36 mouse cellular contexts compared by ENCODE assay signal in genomic region chr7:120699586-120699985, GRCm38 (mm10). TPM values are rescaled to one million over a fixed set of nuclear protein-coding genes. Genes with fewer than 3 reads are reported as not detected.
DNase-seq lines count a peak whose midpoint lies in the region; ATAC-seq lines count a peak whose summit lies in the region.
"Had no signal": no experiment of that assay in that cellular context is flagged by ENCODE, and none has a peak within 500 bp of the region (broad histone marks: within the 10 kb centered on the region; RNA-seq: fewer than 3 reads in every experiment).

No protein-coding gene starts in this region.

- no peaks in the 10 kb centered on the region for H3K27me3 ChIP-seq in forebrain, embryonic 10.5 days (ENCODE audit: poor library complexity, severe bottlenecking)
- H3K27me3 ChIP-seq in forebrain, embryonic 14.5 days (replicated peaks; ENCODE audit: control insufficient read depth, insufficient read depth, low read length), result no peaks in the 10 kb centered on the region
- no peaks in the 10 kb centered on the region for H3K27me3 ChIP-seq in limb, embryonic 15.5 days
- no peaks in the 10 kb centered on the region for H3K27me3 ChIP-seq in embryonic facial prominence, embryonic 10.5 days (replicated peaks; ENCODE audit: low read depth, poor library complexity, severe bottlenecking)
- H3K27me3 ChIP-seq in intestine, embryonic 15.5 days (replicated peaks), result no peaks in the 10 kb centered on the region
- H3K27me3 ChIP-seq: embryonic facial prominence, embryonic 13.5 days; heart, embryonic 15.5 days; hindbrain, embryonic 12.5 days; liver, embryonic 15.5 days; neural tube, embryonic 15.5 days had no signal

- no peak overlapping the region for H3K4me2 ChIP-seq in forebrain, embryonic 14.5 days (ENCODE audit: low read length)
- H3K4me2 ChIP-seq in limb, embryonic 15.5 days, result no peak overlapping the region
- no peak overlapping the region for H3K4me2 ChIP-seq in intestine, embryonic 15.5 days (replicated peaks)
- H3K4me2 ChIP-seq: embryonic facial prominence, embryonic 13.5 days; heart, embryonic 15.5 days; hindbrain, embryonic 12.5 days; liver, embryonic 15.5 days; lung, embryonic 14.5 days; midbrain, embryonic 11.5 days; neural tube, embryonic 15.5 days had no signal

- H3K9me3 ChIP-seq in forebrain, embryonic 10.5 days, result no peaks in the 10 kb centered on the region
- H3K9me3 ChIP-seq in forebrain, embryonic 14.5 days (replicated peaks; ENCODE audit: control insufficient read depth, low read length), result no peaks in the 10 kb centered on the region
- H3K9me3 ChIP-seq in limb, embryonic 15.5 days, result no peaks in the 10 kb centered on the region
- H3K9me3 ChIP-seq in embryonic facial prominence, embryonic 10.5 days, result no peaks in the 10 kb centered on the region
- no peaks in the 10 kb centered on the region for H3K9me3 ChIP-seq in intestine, embryonic 15.5 days
- H3K9me3 ChIP-seq: embryonic facial prominence, embryonic 13.5 days; heart, embryonic 10.5 days; heart, embryonic 15.5 days; hindbrain, embryonic 12.5 days; liver, embryonic 15.5 days; neural tube, embryonic 15.5 days had no signal

- H3K36me3 ChIP-seq in forebrain, embryonic 10.5 days (replicated peaks), result peaks cover 10% of the 10 kb centered on the region
- H3K36me3 ChIP-seq in forebrain, embryonic 14.5 days (ENCODE audit: control insufficient read depth, insufficient read depth, low read length), result no peaks in the 10 kb centered on the region
- H3K36me3 ChIP-seq in limb, embryonic 15.5 days, result no peaks in the 10 kb centered on the region
- H3K36me3 ChIP-seq in embryonic facial prominence, embryonic 10.5 days (replicated peaks), result peaks cover 12% of the 10 kb centered on the region
- no peaks in the 10 kb centered on the region for H3K36me3 ChIP-seq in intestine, embryonic 15.5 days
- H3K36me3 ChIP-seq: heart, embryonic 15.5 days; hindbrain, embryonic 12.5 days; liver, embryonic 15.5 days; neural tube, embryonic 15.5 days had no signal

- peak; percentile 5 for DNase-seq in forebrain, embryonic 10.5 days (ENCODE audit: extremely low spot score, low spot score)
- DNase-seq in forebrain, embryonic 14.5 days (ENCODE audit: low spot score), result no peak
- peak; percentile 45 for DNase-seq in T-cell, adult 2 months (ENCODE audit: low spot score)
- peak; percentile 64 to 78 for DNase-seq in natural killer cell, adult 2 months (ENCODE audit: low spot score in 2 of 2)
- DNase-seq in neural tube, embryonic 10.5 days (ENCODE audit: extremely low spot score, low spot score), result no peak
- DNase-seq in embryonic facial prominence, embryonic 10.5 days (ENCODE audit: low spot score), result no peak
- DNase-seq: adrenal gland, adult 8-10 months; cerebellum, adult 2 months; cerebellum, postnatal 36 days; embryo, embryonic 11 days; forebrain, postnatal 0 days; gastrocnemius, postnatal 10 days; heart, postnatal 36 days; kidney, adult 18-20 months; kidney, postnatal 36 days; left cerebral cortex, postnatal 4 days; lung, embryonic 14.5 days; lung, postnatal 14 days; right cerebral cortex, postnatal 25 days; thymus, adult 2 months; thymus, postnatal 4 days had no signal

- no peak overlapping the region for H3K4me3 ChIP-seq in forebrain, embryonic 10.5 days
- no peak overlapping the region for H3K4me3 ChIP-seq in forebrain, embryonic 14.5 days (ENCODE audit: low read depth, low read length)
- no peak overlapping the region for H3K4me3 ChIP-seq in limb, embryonic 15.5 days
- H3K4me3 ChIP-seq in embryonic facial prominence, embryonic 10.5 days, result no peak overlapping the region
- no peak overlapping the region for H3K4me3 ChIP-seq in intestine, embryonic 15.5 days (replicated peaks)
- H3K4me3 ChIP-seq: embryonic facial prominence, embryonic 13.5 days; heart, embryonic 10.5 days; heart, embryonic 15.5 days; hindbrain, embryonic 12.5 days; layer of hippocampus, adult 2 months; liver, embryonic 15.5 days; myocyte; neural tube, embryonic 15.5 days had no signal

- H3K9ac ChIP-seq in forebrain, embryonic 14.5 days (ENCODE audit: low read length), result no peak overlapping the region
- no peak overlapping the region for H3K9ac ChIP-seq in limb, embryonic 15.5 days
- no peak overlapping the region for H3K9ac ChIP-seq in intestine, embryonic 15.5 days
- H3K9ac ChIP-seq: embryonic facial prominence, embryonic 13.5 days; forebrain, postnatal 0 days; heart, embryonic 15.5 days; hindbrain, embryonic 12.5 days; liver, embryonic 15.5 days; lung, embryonic 14.5 days; neural tube, embryonic 15.5 days had no signal

- ATAC-seq in forebrain, embryonic 14.5 days, result no peak
- no peak for ATAC-seq in limb, embryonic 15.5 days (ENCODE audit: insufficient number of reproducible peaks, low FRiP score, low TSS enrichment, low read depth)
- no peak for ATAC-seq in intestine, embryonic 15.5 days
- ATAC-seq: forebrain, postnatal 0 days; hindbrain, postnatal 0 days; midbrain, embryonic 16.5 days had no signal

- 93% methylated on average over 6 of the region's 6 CpGs for WGBS in forebrain, embryonic 10.5 days
- 92% methylated on average over 6 of the region's 6 CpGs for WGBS in forebrain, embryonic 14.5 days
- 89% methylated on average over 6 of the region's 6 CpGs for WGBS in limb, embryonic 15.5 days
- 90% methylated on average over 6 of the region's 6 CpGs for WGBS in embryonic facial prominence, embryonic 10.5 days
- 93% methylated on average over 6 of the region's 6 CpGs for WGBS in intestine, embryonic 15.5 days

- H3K4me1 ChIP-seq in forebrain, embryonic 10.5 days, result peaks cover 16% of the 10 kb centered on the region
- H3K4me1 ChIP-seq in forebrain, embryonic 14.5 days (ENCODE audit: control insufficient read depth, insufficient read depth, low read length), result no peaks in the 10 kb centered on the region
- no peaks in the 10 kb centered on the region for H3K4me1 ChIP-seq in limb, embryonic 15.5 days
- peaks cover 4% of the 10 kb centered on the region; the same call in 1 of the 2 replicates for H3K4me1 ChIP-seq in embryonic facial prominence, embryonic 10.5 days
- no peaks in the 10 kb centered on the region for H3K4me1 ChIP-seq in intestine, embryonic 15.5 days (replicated peaks)
- H3K4me1 ChIP-seq: embryonic facial prominence, embryonic 13.5 days had no signal

- no peak overlapping the region for H3K27ac ChIP-seq in forebrain, embryonic 10.5 days
- H3K27ac ChIP-seq in forebrain, embryonic 14.5 days (ENCODE audit: low read depth, low read length), result no peak overlapping the region
- 0 out of 2 replicates have a peak overlapping the region, but pooled peaks have one; percentile 3 for H3K27ac ChIP-seq in limb, embryonic 15.5 days
- H3K27ac ChIP-seq in embryonic facial prominence, embryonic 10.5 days (replicated peaks), result no peak overlapping the region
- no peak overlapping the region for H3K27ac ChIP-seq in intestine, embryonic 15.5 days
- H3K27ac ChIP-seq: embryonic facial prominence, embryonic 13.5 days; heart, embryonic 10.5 days; heart, embryonic 15.5 days; hindbrain, embryonic 12.5 days; layer of hippocampus, adult 2 months; liver, embryonic 15.5 days; neural tube, embryonic 15.5 days had no signal

RNA-seq across cellular contexts. Expression of gene Mosmo, which starts 22.2 kb away (rescaled TPM):
- polyA plus RNA-seq in forebrain, embryonic 10.5 days (2016; fragmentation: Nextera tagmentation; extraction: Ambion mirVana), result 11.3 and 11.4 TPM in 2 replicates
- polyA plus RNA-seq in forebrain, embryonic 14.5 days (2014; fragmentation: Nextera tagmentation; extraction: Ambion mirVana), result 15.0 and 15.6 TPM in 2 replicates
- 10.6 and 11.5 TPM in 2 replicates for polyA plus RNA-seq in limb, embryonic 15.5 days (2015; fragmentation: Nextera tagmentation; extraction: Ambion mirVana)
- 13.3 and 15.1 TPM in 2 replicates for polyA plus RNA-seq in embryonic facial prominence, embryonic 10.5 days (2016; fragmentation: Nextera tagmentation; extraction: Ambion mirVana)
- polyA plus RNA-seq in intestine, embryonic 15.5 days (2015; fragmentation: Nextera tagmentation; extraction: Ambion mirVana), result 10.4 and 11.0 TPM in 2 replicates

RNA-seq across cellular contexts. Expression of gene Pdzd9, which starts 29.4 kb away (rescaled TPM):
- polyA plus RNA-seq in forebrain, embryonic 10.5 days (2016; fragmentation: Nextera tagmentation; extraction: Ambion mirVana), result 0.21 and 0.38 TPM in 2 replicates
- 0.08 and 0.27 TPM in 2 replicates for polyA plus RNA-seq in forebrain, embryonic 14.5 days (2014; fragmentation: Nextera tagmentation; extraction: Ambion mirVana)
- polyA plus RNA-seq in limb, embryonic 15.5 days (2015; fragmentation: Nextera tagmentation; extraction: Ambion mirVana), result 0.19 and 0.29 TPM in 2 replicates
- polyA plus RNA-seq in embryonic facial prominence, embryonic 10.5 days (2016; fragmentation: Nextera tagmentation; extraction: Ambion mirVana), result 0.30 and 0.36 TPM in 2 replicates
- polyA plus RNA-seq in intestine, embryonic 15.5 days (2015; fragmentation: Nextera tagmentation; extraction: Ambion mirVana), result 0.35 and 0.39 TPM in 2 replicates
- polyA plus RNA-seq: cerebellum, adult 2 months; liver, adult 2 months; spleen, adult 2 months; thymus, adult 2 months had no signal

RNA-seq across cellular contexts. Expression of gene Vwa3a, which starts 39.5 kb away (rescaled TPM):
- 0.11 and 0.41 TPM in 2 replicates for polyA plus RNA-seq in forebrain, embryonic 10.5 days (2016; fragmentation: Nextera tagmentation; extraction: Ambion mirVana)
- 1.1 and 1.6 TPM in 2 replicates for polyA plus RNA-seq in forebrain, embryonic 14.5 days (2014; fragmentation: Nextera tagmentation; extraction: Ambion mirVana)
- polyA plus RNA-seq in limb, embryonic 15.5 days (2015; fragmentation: Nextera tagmentation; extraction: Ambion mirVana), result 0.14 TPM in 1 of 2 replicates, not detected in the other
- 0.07 and 0.47 TPM in 2 replicates for polyA plus RNA-seq in embryonic facial prominence, embryonic 10.5 days (2016; fragmentation: Nextera tagmentation; extraction: Ambion mirVana)
- polyA plus RNA-seq in intestine, embryonic 15.5 days (2015; fragmentation: Nextera tagmentation; extraction: Ambion mirVana), result 0.24 and 0.29 TPM in 2 replicates
- polyA plus RNA-seq: liver, adult 2 months; liver, embryonic 15.5 days had no signal

Comparison
In these comparisons a context has a peak if more than half of its experiments do, and no peak if none do; other contexts are left out.
1. DNase-seq: peak in forebrain, embryonic 10.5 days (single experiment), T-cell, adult 2 months (single experiment) and natural killer cell, adult 2 months (2 of 2); none in forebrain, embryonic 14.5 days (single experiment), neural tube, embryonic 10.5 days (single experiment) and embryonic facial prominence, embryonic 10.5 days (single experiment).